Mouse (Mus musculus): Measurements from ENCODE around the gene Dgkh. TPM values are rescaled to one million over a fixed set of nuclear protein-coding genes. Genes with fewer than 3 reads are reported as not detected.

Dgkh gene
- polyA plus RNA-seq, 1 experiment from 2014 or later: 1.8 TPM

DNA sequence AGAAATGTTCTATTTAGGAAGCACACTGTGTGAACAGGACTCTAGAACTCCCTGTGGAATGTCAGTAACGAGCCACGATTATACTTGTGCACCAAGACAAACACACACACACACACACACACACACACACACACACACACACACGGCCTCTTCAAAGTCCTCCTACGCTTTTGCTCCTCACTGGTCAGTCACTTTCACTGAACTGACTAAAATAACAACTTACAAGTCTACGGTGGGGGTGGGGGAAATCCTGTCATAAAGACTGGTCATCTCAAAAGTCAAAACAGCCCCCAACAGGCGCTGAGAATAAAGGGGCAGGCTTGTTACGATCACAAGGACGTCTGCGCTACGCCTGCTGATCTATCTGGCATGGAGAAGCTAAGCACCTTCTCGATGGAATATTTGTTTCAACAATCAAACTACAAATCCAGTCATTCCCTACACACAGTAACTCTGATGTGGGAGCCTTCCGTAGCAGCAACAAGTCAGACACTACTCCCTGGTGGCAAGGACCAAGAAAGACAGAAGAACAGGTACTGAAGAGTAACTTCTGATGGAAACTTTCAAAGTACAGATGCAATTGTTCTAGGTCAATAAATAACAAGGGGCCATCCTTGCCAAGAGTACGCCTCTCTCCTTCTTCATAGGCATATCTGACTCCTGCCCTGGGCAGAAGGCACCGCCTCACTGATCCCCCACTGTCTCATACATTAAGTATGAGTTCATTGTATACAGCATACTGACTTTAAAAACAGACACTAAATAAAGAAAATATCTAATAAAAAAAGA is 96.8 kb downstream of the Dgkh start:
- Histone ChIP-seq H3K9me3 (ENCODE audit: control insufficient read depth, low read length) (no peaks in the 10 kb centered on the region), H3K36me3 (ENCODE audit: control insufficient read depth, insufficient read depth, low read length) (no peaks in the 10 kb centered on the region), H3K4me1 (ENCODE audit: control insufficient read depth, insufficient read depth, low read length) (no peaks in the 10 kb centered on the region), H3K27me3 (ENCODE audit: control insufficient read depth, insufficient read depth, low read length) (no peaks in the 10 kb centered on the region), H3K4me2 (no peak overlapping the region), H3K27ac (ENCODE audit: low read depth, low read length) (no peak overlapping the region), H3K4me3 (ENCODE audit: low read depth, low read length) (no peak overlapping the region), H3K9ac (ENCODE audit: low read length) (no peak overlapping the region)
- ATAC-seq (ENCODE audit: low FRiP score) (no peak), DNase-seq (ENCODE audit: low spot score, missing footprints) (no peak)
- 85% methylated on average over 14 of the region's 14 CpGs for WGBS

GRCm38 (mm10) chr14:78632747-78633146 is 99.8 kb downstream of the Dgkh start:
- Histone ChIP-seq H3K9me3 (ENCODE audit: control insufficient read depth, low read length) (no peaks in the 10 kb centered on the region), H3K4me3 (ENCODE audit: low read depth, low read length) (no peak overlapping the region), H3K9ac (ENCODE audit: low read length) (no peak overlapping the region), H3K27ac (ENCODE audit: low read depth, low read length) (no peak overlapping the region), H3K36me3 (ENCODE audit: control insufficient read depth, insufficient read depth, low read length) (no peaks in the 10 kb centered on the region), H3K27me3 (ENCODE audit: control insufficient read depth, insufficient read depth, low read length) (no peaks in the 10 kb centered on the region), H3K4me2 (no peak overlapping the region), H3K4me1 (ENCODE audit: control insufficient read depth, insufficient read depth, low read length) (no peaks in the 10 kb centered on the region)
- ATAC-seq (ENCODE audit: low FRiP score): peak; percentile 48; the same call in 1 of the 2 replicates
- DNase-seq (ENCODE audit: low spot score, missing footprints): no peak
- WGBS: 76% methylated on average over 6 of the region's 6 CpGs

GRCm38 (mm10) chr14:78630923-78631875 is 101.4 kb downstream of the Dgkh start:
- H3K36me3 ChIP-seq (ENCODE audit: control insufficient read depth, insufficient read depth, low read length): no peaks in the 10 kb centered on the region
- WGBS: 91% methylated on average over 4 of the region's 4 CpGs
- H3K27me3 ChIP-seq (ENCODE audit: control insufficient read depth, insufficient read depth, low read length): no peaks in the 10 kb centered on the region
- H3K4me1 ChIP-seq (ENCODE audit: control insufficient read depth, insufficient read depth, low read length): no peaks in the 10 kb centered on the region
- ATAC-seq (ENCODE audit: low FRiP score): no peak
- no peak overlapping the region for H3K4me2 ChIP-seq
- H3K9me3 ChIP-seq (ENCODE audit: control insufficient read depth, low read length): no peaks in the 10 kb centered on the region
- no peak for DNase-seq (ENCODE audit: low spot score, missing footprints)
- H3K27ac ChIP-seq (ENCODE audit: low read depth, low read length): no peak overlapping the region
- H3K4me3 ChIP-seq (ENCODE audit: low read depth, low read length): no peak overlapping the region
- no peak overlapping the region for H3K9ac ChIP-seq (ENCODE audit: low read length)

DNA sequence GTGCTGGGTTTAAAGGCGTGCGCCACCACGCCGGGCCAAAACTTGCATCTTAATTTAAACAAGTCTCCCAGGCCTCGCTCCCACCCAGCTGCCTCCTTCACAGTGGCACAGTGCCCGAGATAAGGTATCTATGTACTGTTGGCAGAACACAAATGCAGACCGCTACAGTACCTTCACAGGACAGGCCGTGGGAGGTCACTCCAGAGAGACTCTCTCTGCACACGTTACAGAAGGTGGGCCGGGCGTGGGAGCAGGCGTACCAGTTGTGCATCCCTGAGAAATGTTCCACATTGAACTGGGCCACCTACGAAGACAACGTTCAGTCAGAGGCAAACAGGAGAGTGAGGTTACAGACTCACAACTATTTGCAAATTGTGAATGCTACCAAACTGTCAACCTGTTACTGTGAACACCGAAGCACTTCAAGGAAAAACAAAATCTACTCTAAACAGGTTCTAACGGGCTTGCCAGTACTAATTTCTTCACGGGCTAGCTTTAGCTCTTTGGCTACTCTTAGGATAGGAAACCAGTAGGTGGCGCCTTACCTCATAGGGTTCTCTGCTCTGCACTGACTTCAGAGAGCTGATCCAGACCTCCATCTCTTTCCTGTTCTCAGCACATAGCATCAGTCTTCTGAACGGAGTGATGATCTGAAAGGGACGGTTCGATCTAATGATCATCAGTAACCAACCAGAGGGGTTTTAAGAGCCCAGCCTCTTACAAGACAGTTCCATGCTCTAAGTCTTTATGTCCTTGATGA is 104.9 kb downstream of the Dgkh start:
- H3K9me3 ChIP-seq (ENCODE audit: control insufficient read depth, low read length): no peaks in the 10 kb centered on the region
- DNase-seq (ENCODE audit: low spot score, missing footprints) (peak; percentile 75), ATAC-seq (ENCODE audit: low FRiP score) (no peak)
- 86% methylated on average over 21 of the region's 21 CpGs for WGBS
- H3K4me3 ChIP-seq (ENCODE audit: low read depth, low read length): no peak overlapping the region
- no peaks in the 10 kb centered on the region for H3K27me3 ChIP-seq (ENCODE audit: control insufficient read depth, insufficient read depth, low read length)
- no peak overlapping the region for H3K4me2 ChIP-seq
- no peak overlapping the region for H3K27ac ChIP-seq (ENCODE audit: low read depth, low read length)
- no peak overlapping the region for H3K9ac ChIP-seq (ENCODE audit: low read length)
- no peaks in the 10 kb centered on the region for H3K4me1 ChIP-seq (ENCODE audit: control insufficient read depth, insufficient read depth, low read length)
- H3K36me3 ChIP-seq (ENCODE audit: control insufficient read depth, insufficient read depth, low read length): no peaks in the 10 kb centered on the region

GRCm38 (mm10) chr14:78618883-78619295 is 113.7 kb downstream of the Dgkh start:
- Histone ChIP-seq H3K9me3 (ENCODE audit: control insufficient read depth, low read length) (no peaks in the 10 kb centered on the region), H3K36me3 (ENCODE audit: control insufficient read depth, insufficient read depth, low read length) (no peaks in the 10 kb centered on the region), H3K27ac (ENCODE audit: low read depth, low read length) (no peak overlapping the region), H3K4me2 (no peak overlapping the region), H3K4me3 (ENCODE audit: low read depth, low read length) (no peak overlapping the region), H3K9ac (ENCODE audit: low read length) (no peak overlapping the region), H3K27me3 (ENCODE audit: control insufficient read depth, insufficient read depth, low read length) (no peaks in the 10 kb centered on the region), H3K4me1 (ENCODE audit: control insufficient read depth, insufficient read depth, low read length) (no peaks in the 10 kb centered on the region)
- peak; percentile 62 for DNase-seq (ENCODE audit: low spot score, missing footprints)
- ATAC-seq (ENCODE audit: low FRiP score): no peak
- 86% methylated on average over 9 of the region's 9 CpGs for WGBS

DNA sequence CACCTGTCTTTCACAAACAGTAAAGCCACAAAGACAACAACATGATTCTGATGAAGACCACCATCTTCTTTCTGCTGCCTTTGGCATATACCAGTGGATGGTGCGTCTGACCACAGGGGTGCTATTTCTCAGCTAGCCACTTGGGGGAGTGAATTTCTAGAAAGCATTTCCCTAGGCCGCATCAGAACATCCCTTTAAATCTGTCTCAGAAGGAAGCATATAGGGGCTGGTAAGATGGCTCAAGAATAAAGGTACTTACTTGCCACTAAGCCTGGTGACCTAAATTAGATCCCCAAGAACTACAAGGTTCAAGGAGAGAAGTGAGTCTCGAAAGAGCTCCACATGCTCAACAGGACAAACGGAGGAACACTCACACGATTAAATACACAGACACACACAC is 119.0 kb downstream of the Dgkh start:
- Histone ChIP-seq H3K27ac (ENCODE audit: low read depth, low read length) (no peak overlapping the region), H3K9ac (ENCODE audit: low read length) (no peak overlapping the region), H3K4me2 (no peak overlapping the region), H3K4me3 (ENCODE audit: low read depth, low read length) (no peak overlapping the region), H3K9me3 (ENCODE audit: control insufficient read depth, low read length) (no peaks in the 10 kb centered on the region), H3K4me1 (ENCODE audit: control insufficient read depth, insufficient read depth, low read length) (no peaks in the 10 kb centered on the region), H3K27me3 (ENCODE audit: control insufficient read depth, insufficient read depth, low read length) (no peaks in the 10 kb centered on the region), H3K36me3 (ENCODE audit: control insufficient read depth, insufficient read depth, low read length) (no peaks in the 10 kb centered on the region)
- peak; percentile 87 for DNase-seq (ENCODE audit: low spot score, missing footprints)
- 84% methylated on average over 5 of the region's 5 CpGs for WGBS
- ATAC-seq (ENCODE audit: low FRiP score): no peak

DNA sequence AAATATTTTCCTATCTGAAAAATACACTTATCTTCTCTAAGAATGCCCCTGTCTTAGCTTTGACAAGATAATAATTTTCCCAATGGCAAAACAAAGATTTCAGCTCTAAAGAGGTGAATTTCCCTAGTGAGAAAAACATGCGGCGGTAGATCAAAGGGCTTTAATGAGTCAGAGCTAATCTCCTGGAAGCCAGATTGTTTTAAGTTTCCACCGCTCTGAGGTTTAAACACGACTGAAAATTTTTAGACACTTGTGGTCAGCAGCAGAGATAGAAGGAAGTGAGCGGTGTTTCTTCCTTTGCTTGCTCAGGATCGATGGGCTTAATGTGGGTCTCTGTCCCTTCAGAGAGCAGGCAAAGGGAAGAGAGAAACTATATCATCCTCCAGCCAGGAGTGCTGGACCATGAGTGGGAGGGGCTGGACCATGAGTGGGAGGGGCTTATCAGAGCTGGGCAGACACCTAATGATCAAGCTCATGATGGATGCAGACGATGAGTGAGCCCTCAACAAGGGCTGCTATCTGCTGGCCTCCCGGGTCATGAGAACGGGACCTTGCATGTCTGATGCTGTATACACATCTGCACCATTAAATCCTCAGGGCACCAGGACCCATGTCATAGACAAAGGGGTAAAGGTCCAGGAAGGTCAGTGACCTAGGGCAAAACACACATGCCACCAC is 120.3 kb downstream of the Dgkh start:
- no peak overlapping the region for H3K9ac ChIP-seq (ENCODE audit: low read length)
- WGBS: 72% methylated on average over 9 of the region's 9 CpGs
- H3K4me2 ChIP-seq: no peak overlapping the region
- no peaks in the 10 kb centered on the region for H3K9me3 ChIP-seq (ENCODE audit: control insufficient read depth, low read length)
- H3K4me3 ChIP-seq (ENCODE audit: low read depth, low read length): no peak overlapping the region
- H3K27me3 ChIP-seq (ENCODE audit: control insufficient read depth, insufficient read depth, low read length): no peaks in the 10 kb centered on the region
- H3K4me1 ChIP-seq (ENCODE audit: control insufficient read depth, insufficient read depth, low read length): no peaks in the 10 kb centered on the region
- H3K27ac ChIP-seq (ENCODE audit: low read depth, low read length): no peak overlapping the region
- H3K36me3 ChIP-seq (ENCODE audit: control insufficient read depth, insufficient read depth, low read length): no peaks in the 10 kb centered on the region
- DNase-seq (ENCODE audit: low spot score, missing footprints) (no peak), ATAC-seq (ENCODE audit: low FRiP score) (no peak)

GRCm38 (mm10) chr14:78594916-78595315 is 137.7 kb downstream of the Dgkh start:
- 91% methylated on average over 6 of the region's 6 CpGs for WGBS

More at GRCm38 (mm10) chr14:78594916-78595315, 137.7 kb downstream of the Dgkh start:
- Histone ChIP-seq H3K27me3 (ENCODE audit: control insufficient read depth, insufficient read depth, low read length) (no peaks in the 10 kb centered on the region), H3K4me1 (ENCODE audit: control insufficient read depth, insufficient read depth, low read length) (no peaks in the 10 kb centered on the region), H3K9ac (ENCODE audit: low read length) (no peak overlapping the region), H3K27ac (ENCODE audit: low read depth, low read length) (no peak overlapping the region), H3K4me2 (no peak overlapping the region), H3K36me3 (ENCODE audit: control insufficient read depth, insufficient read depth, low read length) (no peaks in the 10 kb centered on the region), H3K9me3 (ENCODE audit: control insufficient read depth, low read length) (no peaks in the 10 kb centered on the region), H3K4me3 (ENCODE audit: low read depth, low read length) (no peak overlapping the region)
- no peak for ATAC-seq (ENCODE audit: low FRiP score)
- no peak for DNase-seq (ENCODE audit: low spot score, missing footprints)
